Mouse (Mus musculus) midbrain, postnatal 0 days (tissue): ENCODE data around the gene Slc25a14. TPM values are rescaled to one million over a fixed set of nuclear protein-coding genes. Genes with fewer than 3 reads are reported as not detected.
A peak's percentile ranks its signal among the peaks of the same experiment; 100 is the strongest.

Source experiments
- ATAC-seq: fragments of 200-750 bp; cut with Nextera tagmentation; 2 replicates; pipeline ENCODE4 v1.8.0; 2017; ENCODE audit warnings: moderate number of reproducible peaks, mild to moderate bottlenecking, moderate TSS enrichment, moderate library complexity; ENCODE audit not compliant: low FRiP score
- DNase-seq: peaks from one replicate; pipeline ENCODE4 v3.0.0-alpha.2; 2015; ENCODE audit warnings: low spot score
- H3K27ac ChIP-seq: fragments of 300-500 bp; sonication (generic); 2 replicates; pipeline ENCODE4 v1.5.1; 2014; ENCODE audit warnings: low read depth, mild to moderate bottlenecking, low read length, mixed read lengths
- H3K27me3 ChIP-seq: fragments of 300-500 bp; sonication (generic); 2 replicates; pipeline ENCODE4 v1.6.1; 2014; ENCODE audit warnings: low read length, control low read depth, mixed read lengths; ENCODE audit not compliant: insufficient read depth
- H3K36me3 ChIP-seq: fragments of 300-500 bp; sonication (generic); 2 replicates; pipeline ENCODE4 v1.6.1; 2014; ENCODE audit warnings: low read length, control low read depth, mixed read lengths; ENCODE audit not compliant: insufficient read depth
- H3K4me1 ChIP-seq: fragments of 300-500 bp; sonication (generic); 2 replicates; pipeline ENCODE4 v1.6.1; 2014; ENCODE audit warnings: mild to moderate bottlenecking, control low read depth, antibody characterized with exemption, low read length, mixed read lengths; ENCODE audit not compliant: insufficient read depth
- H3K4me2 ChIP-seq: fragments of 300-500 bp; sonication (generic); 2 replicates; pipeline ENCODE4 v1.6.1; 2014; ENCODE audit warnings: low read depth, mild to moderate bottlenecking, low read length, mixed read lengths; ENCODE audit not compliant: poor library complexity, severe bottlenecking
- H3K4me3 ChIP-seq: fragments of 300-500 bp; sonication (generic); 2 replicates; pipeline ENCODE4 v1.5.1; 2014; ENCODE audit warnings: low read depth, mild to moderate bottlenecking, low read length, moderate library complexity
- H3K9ac ChIP-seq: fragments of 300-500 bp; sonication (generic); replicated peaks from 2 replicates; pipeline ENCODE4 v1.6.1; 2014; ENCODE audit warnings: mild to moderate bottlenecking, low read length, moderate library complexity, mixed read lengths; ENCODE audit not compliant: poor library complexity, severe bottlenecking
- H3K9me3 ChIP-seq: fragments of 300-500 bp; sonication (generic); 2 replicates; pipeline ENCODE4 v1.6.1; 2016; ENCODE audit warnings: low read length, control low read depth
- CTCF ChIP-seq: IDR thresholded peaks from 2 replicates; pipeline ENCODE4 v1.5.1; 2016; ENCODE audit warnings: antibody characterized with exemption, mild to moderate bottlenecking
- WGBS: fragments of 180-500 bp; shearing (Covaris S2); extraction: QIAGEN DNeasy Blood & Tissue Kit; methylation state at CpG from one replicate; pipeline ENCODE4 v1.1.7; 2014; 5-methylcytosine and 5-hydroxymethylcytosine counted together
- polyA plus RNA-seq: library from polyadenylated mRNA; unstranded; fragments of >200 nt; fragmentation: Nextera tagmentation; extraction: Ambion mirVana; gene quantifications from 2 replicates; pipeline ENCODE4 v1.2.1, GENCODE M21; 2015
- total RNA-seq: library from RNA; depleted of rRNA; stranded (reverse); fragments of >200 nt; gene quantifications from 2 replicates; pipeline ENCODE4 v1.2.3, GENCODE M21; 2014; rRNA removed

The Slc25a14 gene
- 21.3 and 29.3 TPM in 2 replicates for total RNA-seq
- 47.1 and 49.3 TPM in 2 replicates for polyA plus RNA-seq

GRCm38 (mm10) chrX:48623379-48624053 lies at the start of gene Slc25a14:
Gene Slc25a14, plus strand, starts transcription at chrX:48623413.
- Histone ChIP-seq H3K4me1 (no peaks in the 10 kb centered on the region), H3K36me3 (no peaks in the 10 kb centered on the region), H3K9me3 (no peaks in the 10 kb centered on the region), H3K27me3 (no peaks in the 10 kb centered on the region), H3K27ac (peak within 1 kb of the TSS; percentile 78), H3K4me3 (peak within 1 kb of the TSS; percentile 50), H3K9ac (peak within 1 kb of the TSS; percentile 60), H3K4me2 (peak within 1 kb of the TSS; percentile 55)
- 29% methylated on average over 35 of the region's 38 CpGs for WGBS
- DNase-seq (peak; percentile 91), ATAC-seq (peak; percentile 97)
- no peak for TF ChIP-seq CTCF

DNA sequence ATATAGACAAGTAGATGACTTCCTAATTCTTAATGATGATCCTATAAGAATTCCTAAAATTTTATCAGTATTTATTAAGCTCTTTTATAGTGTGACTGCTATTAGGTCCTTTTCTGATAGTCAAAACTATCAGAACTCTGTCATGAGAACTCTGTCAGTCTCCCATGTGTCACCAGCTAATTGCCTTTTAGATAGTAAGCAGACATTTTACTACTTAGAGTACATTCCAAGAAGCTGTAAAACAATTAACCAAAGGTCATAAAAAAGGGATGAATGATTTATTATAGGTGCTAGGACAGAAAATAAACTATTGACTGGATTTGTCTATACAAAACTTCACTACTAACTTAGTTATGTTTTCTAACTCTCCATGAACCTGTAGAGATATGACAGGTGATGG lies 39.9 kb upstream of the Slc25a14 start:
- H3K4me2 ChIP-seq, result no peak overlapping the region
- no peaks in the 10 kb centered on the region for H3K4me1 ChIP-seq
- H3K9ac ChIP-seq, result no peak overlapping the region
- no peaks in the 10 kb centered on the region for H3K9me3 ChIP-seq
- H3K4me3 ChIP-seq, result no peak overlapping the region
- no peak overlapping the region for H3K27ac ChIP-seq
- TF ChIP-seq CTCF, result no peak
- no peaks in the 10 kb centered on the region for H3K27me3 ChIP-seq
- H3K36me3 ChIP-seq, result peaks cover 3% of the 10 kb centered on the region; the same call in 1 of the 2 replicates
- no peak for DNase-seq
- no peak for ATAC-seq

- WGBS, result 21% methylated on average over 10 of the region's 15 CpGs
- Histone ChIP-seq H3K4me1 (no peaks in the 10 kb centered on the region), H3K27ac (peak overlapping the region; percentile 92), H3K36me3 (no peaks in the 10 kb centered on the region; the same call in 1 of the 2 replicates), H3K4me3 (peak overlapping the region; percentile 63), H3K4me2 (peak overlapping the region; percentile 41), H3K9ac (peak overlapping the region; percentile 74), H3K27me3 (no peaks in the 10 kb centered on the region), H3K9me3 (no peaks in the 10 kb centered on the region)
- DNase-seq (peak; percentile 19), ATAC-seq (peak; percentile 49)
- TF ChIP-seq CTCF, result no peak
Observed at GRCm38 (mm10) chrX:48593721-48594098, 29.5 kb upstream of the Slc25a14 start.

DNA sequence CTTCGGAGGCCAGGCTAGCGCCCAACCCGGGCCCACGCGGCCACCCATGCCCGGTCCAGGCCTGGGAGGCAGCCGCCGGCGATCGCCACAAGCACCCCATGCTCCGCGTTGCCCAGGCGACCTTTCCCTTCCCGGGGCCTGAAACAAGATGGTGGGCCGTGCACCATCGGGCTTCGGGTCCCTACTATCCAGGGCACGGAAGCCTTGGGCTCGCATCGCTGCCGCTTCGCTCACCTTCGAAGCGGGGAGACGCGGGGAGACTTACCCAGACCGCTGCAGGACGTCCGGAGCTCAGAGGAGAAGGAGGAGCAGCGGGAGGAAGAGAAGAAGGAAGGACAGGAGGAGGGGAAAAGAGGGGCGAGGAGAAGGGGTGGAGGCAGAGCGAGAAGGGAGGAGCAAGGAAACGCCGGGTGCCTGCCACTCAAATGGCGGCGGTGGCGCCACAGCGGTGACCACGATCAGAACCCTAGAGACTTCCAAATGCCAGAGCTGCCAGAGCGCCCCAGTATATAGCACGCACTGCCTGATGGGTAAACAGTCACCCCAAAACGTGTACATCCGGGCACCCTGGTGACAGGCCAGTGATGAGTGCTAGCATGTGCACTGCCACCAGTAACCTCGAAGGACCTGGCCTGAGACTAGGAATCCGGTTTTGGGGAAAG lies 29.0 kb upstream of the Slc25a14 start, which contains the start of gene Zfp280c:
TSS of gene Zfp280c (minus strand) at position 406 of the 662 bp plus-strand sequence.
- Histone ChIP-seq H3K27ac (peak within 1 kb of the TSS; percentile 92), H3K9me3 (no peaks in the 10 kb centered on the region), H3K4me1 (no peaks in the 10 kb centered on the region), H3K4me2 (peak within 1 kb of the TSS; percentile 41), H3K27me3 (no peaks in the 10 kb centered on the region), H3K4me3 (peak within 1 kb of the TSS; percentile 63), H3K36me3 (no peaks in the 10 kb centered on the region; the same call in 1 of the 2 replicates), H3K9ac (peak within 1 kb of the TSS; percentile 74)
- DNase-seq (peak; percentile 63), ATAC-seq (peak; percentile 92)
- WGBS, result 32% methylated on average over 42 of the region's 45 CpGs
- peak; percentile 6; the same call in 1 of the 2 replicates for TF ChIP-seq CTCF

DNA sequence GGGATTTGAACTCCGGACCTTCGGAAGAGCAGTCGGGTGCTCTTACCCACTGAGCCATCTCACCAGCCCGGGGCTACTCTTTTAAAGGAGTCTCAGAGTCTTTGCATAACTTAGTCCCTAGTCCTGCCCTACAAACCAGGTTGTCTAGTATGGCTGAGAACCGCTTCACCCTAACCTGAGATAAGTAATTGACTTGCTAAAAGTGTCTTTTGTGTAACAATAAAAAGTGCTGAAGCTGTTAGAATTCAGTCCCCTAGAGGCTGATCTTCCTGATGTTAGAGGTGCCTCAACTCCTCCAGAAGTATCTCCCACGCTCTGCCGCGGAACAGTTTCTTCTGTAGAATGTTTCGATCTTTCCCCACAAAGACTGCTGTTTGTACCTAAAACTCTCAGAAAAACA lies 27.2 kb upstream of the Slc25a14 start:
- Histone ChIP-seq H3K4me3 (no peak overlapping the region), H3K27ac (no peak overlapping the region), H3K36me3 (no peaks in the 10 kb centered on the region; the same call in 1 of the 2 replicates), H3K4me2 (no peak overlapping the region), H3K9ac (no peak overlapping the region), H3K9me3 (no peaks in the 10 kb centered on the region), H3K27me3 (no peaks in the 10 kb centered on the region), H3K4me1 (no peaks in the 10 kb centered on the region)
- 87% methylated on average over 9 of the region's 9 CpGs for WGBS
- TF ChIP-seq CTCF, result no peak
- ATAC-seq, result no peak
- no peak for DNase-seq

DNA sequence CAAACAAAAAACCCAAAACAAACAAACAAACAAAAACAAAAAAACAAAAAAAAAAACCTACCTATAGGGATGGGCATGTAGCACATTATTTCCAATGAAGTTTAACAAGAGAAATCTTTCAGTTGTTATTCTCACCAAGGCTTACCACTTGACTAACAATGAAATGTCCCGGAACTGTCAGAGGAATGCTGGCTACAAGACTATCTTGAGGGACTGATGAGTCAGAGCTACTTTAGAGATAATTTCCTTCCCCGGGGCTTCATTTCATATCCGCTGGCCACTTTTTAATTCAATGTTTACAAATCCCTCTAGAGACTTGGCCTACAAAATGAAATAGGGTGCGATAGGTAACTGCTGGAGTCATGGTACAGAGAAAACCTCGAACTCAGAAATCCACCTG lies 26.3 kb upstream of the Slc25a14 start:
- ATAC-seq, result no peak
- Histone ChIP-seq H3K9me3 (no peaks in the 10 kb centered on the region), H3K27me3 (no peaks in the 10 kb centered on the region), H3K27ac (no peak overlapping the region), H3K4me3 (no peak overlapping the region), H3K36me3 (no peaks in the 10 kb centered on the region; the same call in 1 of the 2 replicates), H3K4me2 (no peak overlapping the region), H3K9ac (no peak overlapping the region), H3K4me1 (no peaks in the 10 kb centered on the region)
- no peak for TF ChIP-seq CTCF
- DNase-seq, result no peak
- WGBS, result 93% methylated on average over 5 of the region's 5 CpGs
